Mouse (Mus musculus) hindbrain, embryonic 15.5 days (tissue): ENCODE data around the gene Mtch1. TPM values are rescaled to one million over a fixed set of nuclear protein-coding genes. Genes with fewer than 3 reads are reported as not detected.

Source experiments
- polyA plus RNA-seq: library from polyadenylated mRNA; unstranded; fragments of >200 nt; fragmentation: Nextera tagmentation; extraction: Ambion mirVana; gene quantifications from 2 replicates; pipeline ENCODE4 v1.2.1, GENCODE M21; 2015

Mtch1 gene
- polyA plus RNA-seq, 1 experiment from 2014 or later, result 492 TPM

Other genes starting within 250 kb of the Mtch1 start
- 0.09 TPM in 1 of 2 replicates, not detected in the other for gene Rab44, start 233.8 kb downstream of the Mtch1 start, polyA plus RNA-seq
- gene Cpne5, start 109.8 kb downstream of the Mtch1 start, polyA plus RNA-seq, result 41.1 and 42.6 TPM in 2 replicates
- 105 and 108 TPM in 2 replicates for gene Ppil1, start 83.7 kb downstream of the Mtch1 start, polyA plus RNA-seq
- 112 and 121 TPM in 2 replicates for gene BC004004, start 79.1 kb downstream of the Mtch1 start, polyA plus RNA-seq
- 2.1 and 2.3 TPM in 2 replicates for gene Pi16, start 30.3 kb downstream of the Mtch1 start, polyA plus RNA-seq
- gene Fgd2, start 13.0 kb upstream of the Mtch1 start, polyA plus RNA-seq, result 6.5 and 8.3 TPM in 2 replicates
- gene Pim1, start 142.8 kb upstream of the Mtch1 start, polyA plus RNA-seq, result 8.4 and 8.9 TPM in 2 replicates
- gene Gm17657, start 201.7 kb upstream of the Mtch1 start, polyA plus RNA-seq, result 0.17 TPM in 1 of 2 replicates, not detected in the other
- gene Tbc1d22b, start 201.9 kb upstream of the Mtch1 start, polyA plus RNA-seq, result 26.3 and 32.6 TPM in 2 replicates
- gene Tmem217, start 204.5 kb upstream of the Mtch1 start, polyA plus RNA-seq, result 1.2 and 1.3 TPM in 2 replicates